Mouse (Mus musculus) limb, embryonic 13.5 days (tissue): ENCODE measurements at regions not wholly inside any gene's neighbourhood (a gene's known extent, or its start where the extent isn't known, plus 50 kb on each side); places are given as distances from the start of the nearest gene placed in this dataset.

ENCODE experiments used
- ATAC-seq: fragments of 200-750 bp; cut with Nextera tagmentation; 2 replicates; pipeline ENCODE4 v1.8.0; 2017; ENCODE audit warnings: low read depth, moderate number of reproducible peaks, moderate TSS enrichment; ENCODE audit not compliant: low FRiP score
- H3K27ac ChIP-seq: fragments of 300-500 bp; sonication (generic); 2 replicates; pipeline ENCODE4 v1.5.1; 2015; ENCODE audit warnings: inconsistent platforms, mild to moderate bottlenecking, moderate library complexity
- H3K27me3 ChIP-seq: fragments of 300-500 bp; sonication (generic); 2 replicates; pipeline ENCODE4 v1.6.1; 2015; ENCODE audit warnings: mild to moderate bottlenecking, inconsistent platforms
- H3K36me3 ChIP-seq: fragments of 300-500 bp; sonication (generic); 2 replicates; pipeline ENCODE4 v1.6.1; 2015; ENCODE audit warnings: inconsistent platforms, mild to moderate bottlenecking, moderate library complexity
- H3K4me1 ChIP-seq: fragments of 300-500 bp; sonication (generic); 2 replicates; pipeline ENCODE4 v1.6.1; 2015; ENCODE audit warnings: inconsistent platforms
- H3K4me2 ChIP-seq: fragments of 300-500 bp; sonication (generic); replicated peaks from 2 replicates; pipeline ENCODE4 v1.6.1; 2015; ENCODE audit warnings: inconsistent platforms, mild to moderate bottlenecking, moderate library complexity
- H3K4me3 ChIP-seq: fragments of 300-500 bp; sonication (generic); 2 replicates; pipeline ENCODE4 v1.5.1; 2015; ENCODE audit warnings: moderate library complexity, mild to moderate bottlenecking, inconsistent platforms
- H3K9ac ChIP-seq: fragments of 300-500 bp; sonication (generic); 2 replicates; pipeline ENCODE4 v1.6.1; 2015; ENCODE audit warnings: mild to moderate bottlenecking, inconsistent platforms
- H3K9me3 ChIP-seq: fragments of 300-500 bp; sonication (generic); 2 replicates; pipeline ENCODE4 v1.6.1; 2016; ENCODE audit warnings: inconsistent platforms
- WGBS: fragments of 180-500 bp; shearing (Covaris S2); methylation state at CpG from one replicate; pipeline ENCODE4 v1.1.7; 2015; 5-methylcytosine and 5-hydroxymethylcytosine counted together

DNA sequence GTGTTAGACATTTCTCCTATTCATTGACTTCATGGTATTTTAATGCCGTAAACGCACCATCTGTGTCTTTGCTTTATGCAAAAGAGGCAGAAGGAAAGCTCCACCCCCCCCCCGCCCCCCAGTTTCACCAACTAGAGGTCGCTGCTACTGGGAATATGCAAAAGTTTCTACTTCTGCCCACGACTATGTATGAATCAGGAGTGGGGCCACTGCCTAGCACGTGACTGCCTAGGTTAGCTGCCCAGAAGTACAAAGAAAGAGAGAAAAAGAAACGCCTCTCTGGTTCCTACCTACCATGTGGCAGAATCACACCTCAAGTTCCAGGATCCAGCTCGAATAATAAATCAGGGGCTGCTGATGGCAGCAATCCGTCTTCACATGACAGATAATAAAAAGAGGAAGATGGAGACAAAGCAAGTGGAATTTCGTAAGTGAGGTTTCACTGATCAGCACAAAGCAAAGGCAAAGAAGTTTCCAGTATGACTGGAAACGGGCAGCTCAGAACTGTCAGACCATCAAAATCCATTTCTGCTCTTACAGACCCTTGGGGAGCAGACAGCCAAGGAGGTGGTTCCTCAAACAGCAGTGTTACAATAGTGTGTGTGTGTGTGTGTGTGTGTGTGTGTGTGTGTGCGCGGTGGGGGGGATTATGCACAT is 108.9 kb upstream of the Ppm1h start:
- no peaks in the 10 kb centered on the region for H3K9me3 ChIP-seq
- H3K9ac ChIP-seq = no peak overlapping the region
- WGBS = 70% methylated on average over 13 of the region's 13 CpGs
- no peaks in the 10 kb centered on the region for H3K36me3 ChIP-seq
- H3K27me3 ChIP-seq = no peaks in the 10 kb centered on the region
- H3K4me1 ChIP-seq = peaks cover 6% of the 10 kb centered on the region
- H3K4me3 ChIP-seq = no peak overlapping the region
- no peak for ATAC-seq
- no peak overlapping the region for H3K4me2 ChIP-seq
- no peak overlapping the region for H3K27ac ChIP-seq

DNA sequence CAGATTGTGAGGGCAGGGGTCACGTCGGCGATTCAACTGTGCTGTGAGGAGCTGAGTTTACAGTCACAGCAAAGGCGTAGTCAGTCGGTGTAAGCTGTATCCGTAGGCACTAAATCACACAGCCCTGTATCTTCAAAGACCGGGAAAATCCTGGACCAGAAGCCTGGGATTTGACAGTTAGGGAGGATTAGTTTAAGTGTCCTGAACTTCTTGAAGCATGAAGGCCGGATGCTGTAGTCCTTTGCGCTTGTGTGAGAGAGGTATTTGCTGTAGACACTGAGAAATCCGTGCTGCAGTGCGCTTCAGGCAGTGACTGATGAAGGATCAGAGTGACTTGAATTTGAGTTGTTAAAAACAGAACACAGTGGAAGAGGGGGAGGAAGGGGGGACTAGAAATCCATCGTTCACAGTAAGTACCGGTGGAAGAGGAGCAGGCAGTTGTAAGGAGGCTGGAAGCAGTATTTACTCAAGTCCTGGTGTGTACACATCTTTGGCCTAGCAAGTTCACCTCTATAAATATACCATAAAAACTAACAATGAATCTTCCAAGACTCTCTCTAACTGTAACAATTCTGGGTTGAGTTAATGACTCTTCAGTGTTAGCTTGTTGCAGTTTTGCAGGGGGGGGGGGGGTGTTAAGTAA is 107.5 kb upstream of the Ppm1h start:
- H3K36me3 ChIP-seq = no peaks in the 10 kb centered on the region
- WGBS = 20% methylated on average over 13 of the region's 13 CpGs
- no peaks in the 10 kb centered on the region for H3K27me3 ChIP-seq
- H3K4me1 ChIP-seq = peaks cover 6% of the 10 kb centered on the region
- no peak overlapping the region for H3K9ac ChIP-seq
- no peak overlapping the region for H3K4me2 ChIP-seq
- no peak overlapping the region for H3K27ac ChIP-seq
- H3K4me3 ChIP-seq = no peak overlapping the region
- H3K9me3 ChIP-seq = no peaks in the 10 kb centered on the region
- no peak for ATAC-seq

DNA sequence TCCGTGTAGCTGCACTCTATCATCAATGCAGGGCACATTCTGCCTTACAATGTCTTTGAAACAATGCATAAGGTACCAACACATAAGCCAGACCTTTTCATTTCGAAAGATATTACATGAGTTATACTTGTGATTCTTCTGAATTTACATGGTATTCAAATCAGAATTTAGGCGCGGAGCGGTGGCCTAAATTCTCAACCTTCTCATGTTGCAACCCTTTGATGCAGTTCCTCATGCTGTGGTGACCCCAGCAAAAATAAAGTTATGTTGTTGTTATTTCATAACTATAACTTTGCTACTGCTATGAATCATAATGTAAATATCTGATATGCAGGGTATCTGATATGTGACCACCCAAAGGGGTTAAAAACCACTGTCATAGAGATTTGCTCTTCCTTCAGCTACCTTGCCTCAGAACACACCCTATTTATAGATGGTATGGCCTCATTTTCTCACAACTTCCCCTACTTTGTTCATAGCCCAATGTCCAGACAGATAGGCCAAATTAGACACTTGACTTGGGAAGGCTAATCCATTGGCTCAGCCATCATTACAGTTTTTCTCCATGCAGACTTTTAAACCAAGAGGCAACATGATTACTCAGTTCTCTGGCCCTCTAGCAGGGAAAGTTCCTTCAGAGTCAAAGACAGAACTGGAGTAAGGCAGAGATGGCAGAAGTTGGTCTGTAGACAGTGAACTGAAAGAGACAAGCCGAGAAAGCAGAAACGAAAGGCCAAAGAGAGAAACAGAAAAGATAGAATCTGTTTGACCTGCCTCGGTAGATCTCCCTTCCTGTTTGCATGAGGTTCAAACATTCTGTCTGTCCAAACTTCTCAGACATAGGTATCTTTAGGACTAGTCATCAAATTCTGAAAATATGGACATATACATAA is 102.1 kb upstream of the Ppm1h start:
- no peaks in the 10 kb centered on the region for H3K27me3 ChIP-seq
- H3K27ac ChIP-seq = no peak overlapping the region
- no peak for ATAC-seq
- no peak overlapping the region for H3K9ac ChIP-seq
- no peak overlapping the region for H3K4me2 ChIP-seq
- H3K9me3 ChIP-seq = 0 out of 2 replicates have a peak, but pooled peaks cover 3% of the 10 kb centered on the region
- H3K36me3 ChIP-seq = no peaks in the 10 kb centered on the region
- no peak overlapping the region for H3K4me3 ChIP-seq
- 92% methylated on average over 8 of the region's 8 CpGs for WGBS
- no peaks in the 10 kb centered on the region for H3K4me1 ChIP-seq

DNA sequence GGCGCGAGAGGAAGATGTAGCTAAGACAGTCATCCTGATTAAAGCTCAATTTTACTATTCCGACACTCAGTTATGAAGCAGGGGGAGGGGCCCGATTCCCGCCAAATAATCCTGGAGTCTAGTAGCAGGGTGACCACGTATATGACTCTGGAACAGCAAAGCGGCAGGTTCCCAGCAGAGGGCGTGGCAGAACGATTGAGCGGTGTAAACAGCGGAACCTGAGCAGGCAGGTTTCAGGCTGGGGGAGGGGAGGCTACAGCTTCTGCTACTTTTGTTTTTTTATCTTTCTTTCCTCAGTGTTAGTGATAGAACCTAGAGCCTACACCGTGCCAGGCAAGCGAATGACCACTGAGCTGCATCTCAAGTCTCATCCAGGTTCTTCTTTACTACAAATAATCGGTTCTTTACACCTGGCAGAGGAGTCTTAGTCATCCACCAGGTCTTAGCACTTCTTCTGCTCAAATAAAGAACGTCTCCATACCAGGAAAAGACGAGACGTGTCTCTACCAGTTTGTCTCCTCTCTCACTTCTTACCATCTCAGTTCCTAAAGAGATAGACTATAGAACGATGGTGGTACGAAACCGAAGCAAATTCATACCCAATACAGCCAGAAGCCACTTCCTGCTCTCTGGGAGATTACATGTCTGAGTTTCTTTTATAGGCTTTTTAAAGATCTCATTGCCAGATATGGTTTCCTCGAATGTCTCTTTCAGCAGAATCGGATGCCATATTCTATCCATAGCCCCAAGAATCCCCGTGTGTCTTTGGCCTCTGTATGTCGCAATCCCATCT is 100.2 kb upstream of the Ppm1h start:
- H3K4me3 ChIP-seq = no peak overlapping the region
- H3K9ac ChIP-seq = no peak overlapping the region
- 0 out of 2 replicates have a peak, but pooled peaks cover 4% of the 10 kb centered on the region for H3K9me3 ChIP-seq
- no peak for ATAC-seq
- 55% methylated on average over 24 of the region's 24 CpGs for WGBS
- H3K4me2 ChIP-seq = no peak overlapping the region
- no peaks in the 10 kb centered on the region for H3K4me1 ChIP-seq
- H3K27ac ChIP-seq = no peak overlapping the region
- no peaks in the 10 kb centered on the region for H3K27me3 ChIP-seq
- H3K36me3 ChIP-seq = no peaks in the 10 kb centered on the region

DNA sequence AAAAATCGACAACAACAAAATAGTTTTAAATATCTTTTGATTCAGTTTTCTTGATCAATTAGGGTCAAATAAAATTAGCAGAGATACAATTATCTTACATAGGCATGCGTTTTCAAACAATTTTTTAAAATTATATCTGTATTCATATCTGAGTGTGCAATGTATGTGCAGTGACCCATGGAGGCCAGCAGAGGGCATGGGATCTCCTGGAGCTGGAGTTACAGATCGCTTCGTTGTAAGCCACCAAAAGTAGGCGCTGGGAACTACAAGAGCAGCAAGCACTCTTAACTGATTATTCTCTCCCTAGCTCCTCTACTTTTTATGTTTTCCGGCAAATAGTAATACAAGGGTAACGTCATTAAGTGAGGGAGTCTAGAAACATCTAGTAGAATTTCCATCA is 97.5 kb upstream of the Ppm1h start:
- Histone ChIP-seq H3K9ac (no peak overlapping the region), H3K36me3 (no peaks in the 10 kb centered on the region), H3K4me1 (no peaks in the 10 kb centered on the region), H3K27ac (no peak overlapping the region), H3K4me3 (no peak overlapping the region), H3K9me3 (0 out of 2 replicates have a peak, but pooled peaks cover 4% of the 10 kb centered on the region), H3K27me3 (no peaks in the 10 kb centered on the region), H3K4me2 (no peak overlapping the region)
- WGBS = 89% methylated on average over 7 of the region's 7 CpGs
- ATAC-seq = no peak

DNA sequence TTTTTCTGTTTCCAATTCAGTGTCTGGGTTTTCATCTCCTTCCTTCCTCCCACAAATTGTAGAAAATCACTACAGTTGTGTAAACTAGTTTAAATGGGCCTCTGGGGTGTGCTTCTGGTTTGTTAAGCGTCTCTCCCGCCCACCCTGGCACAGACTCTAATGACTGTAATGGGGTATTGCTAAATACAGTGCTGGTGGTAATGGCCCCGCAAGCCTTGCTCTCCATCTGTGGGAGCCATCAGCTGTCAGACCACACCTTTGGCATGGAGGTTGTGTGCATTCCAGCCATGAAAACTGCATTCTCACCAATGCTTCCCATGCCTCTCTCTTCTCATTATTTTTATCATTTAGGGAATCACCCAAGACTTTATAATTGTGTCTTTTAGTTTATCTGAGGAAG is 91.0 kb upstream of the Ppm1h start:
- no peaks in the 10 kb centered on the region for H3K9me3 ChIP-seq
- no peak overlapping the region for H3K9ac ChIP-seq
- H3K36me3 ChIP-seq = no peaks in the 10 kb centered on the region
- H3K27ac ChIP-seq = no peak overlapping the region
- no peaks in the 10 kb centered on the region for H3K27me3 ChIP-seq
- ATAC-seq = no peak
- no peak overlapping the region for H3K4me3 ChIP-seq
- WGBS = 35% methylated on average over 3 of the region's 3 CpGs
- H3K4me2 ChIP-seq = no peak overlapping the region
- H3K4me1 ChIP-seq = no peaks in the 10 kb centered on the region

DNA sequence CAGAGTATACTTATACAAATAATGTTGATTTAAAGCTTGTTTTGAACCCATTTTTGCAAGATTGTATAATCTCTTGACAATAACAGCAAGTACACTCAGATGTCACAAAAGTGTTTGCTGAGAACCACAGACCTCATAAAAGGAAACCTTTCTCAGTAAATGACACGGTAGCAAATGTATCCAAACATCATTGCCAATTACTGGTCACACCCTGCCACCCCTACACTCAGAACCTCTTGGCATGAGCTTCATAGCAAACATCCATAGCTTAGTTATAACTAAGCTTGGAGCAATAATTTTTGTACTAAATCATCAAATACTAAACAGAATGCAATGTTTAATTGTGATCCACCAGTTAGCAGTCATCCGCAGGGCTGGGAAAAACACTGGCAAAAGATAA is 79.1 kb upstream of the Ppm1h start:
- no peak for ATAC-seq
- WGBS = 82% methylated on average over 2 of the region's 2 CpGs
- H3K27me3 ChIP-seq = no peaks in the 10 kb centered on the region
- no peak overlapping the region for H3K27ac ChIP-seq
- H3K4me3 ChIP-seq = no peak overlapping the region
- no peaks in the 10 kb centered on the region for H3K36me3 ChIP-seq
- H3K4me2 ChIP-seq = no peak overlapping the region
- H3K9ac ChIP-seq = no peak overlapping the region
- H3K4me1 ChIP-seq = no peaks in the 10 kb centered on the region
- no peaks in the 10 kb centered on the region for H3K9me3 ChIP-seq

DNA sequence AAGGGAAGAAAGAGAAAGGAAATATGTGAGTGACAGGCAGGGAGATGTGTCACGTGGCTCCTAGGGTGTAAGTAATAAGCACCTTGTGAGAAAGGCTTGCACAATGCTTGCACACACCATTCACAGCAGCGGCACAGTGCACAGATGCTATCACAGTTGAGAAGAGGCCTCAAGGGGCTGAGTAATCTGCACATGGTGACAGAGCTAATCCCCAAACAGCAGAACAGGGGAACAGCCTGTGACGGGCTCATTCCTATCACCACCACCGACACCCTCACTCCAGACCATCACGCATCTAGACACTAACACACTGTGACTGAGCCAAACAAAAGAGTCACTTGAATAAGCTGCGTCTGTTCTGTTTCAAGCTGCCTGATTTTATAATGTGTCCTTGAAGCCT is 76.2 kb upstream of the Ppm1h start:
- Histone ChIP-seq H3K9ac (no peak overlapping the region), H3K36me3 (no peaks in the 10 kb centered on the region), H3K27ac (no peak overlapping the region), H3K9me3 (no peaks in the 10 kb centered on the region), H3K27me3 (no peaks in the 10 kb centered on the region), H3K4me1 (no peaks in the 10 kb centered on the region), H3K4me3 (no peak overlapping the region), H3K4me2 (no peak overlapping the region)
- no peak for ATAC-seq
- 46% methylated on average over 6 of the region's 6 CpGs for WGBS

DNA sequence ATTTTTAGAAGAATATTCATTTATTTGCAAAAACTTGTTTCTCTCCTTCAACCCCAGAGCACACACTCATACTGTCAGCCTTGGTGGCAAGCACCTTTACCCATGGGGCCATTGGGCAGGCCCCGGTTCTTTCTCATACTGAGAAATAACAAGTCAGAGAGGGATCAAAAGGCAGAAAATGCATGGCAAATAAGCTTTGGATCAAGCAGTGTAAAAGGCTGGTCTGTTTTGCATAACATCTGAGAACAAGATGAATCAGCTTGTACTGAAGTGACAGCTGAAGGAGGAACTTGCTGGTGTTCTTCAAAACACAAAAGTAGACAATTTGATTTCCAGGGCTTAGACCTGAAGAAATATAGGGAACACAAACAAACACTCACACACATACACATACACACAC is 74.6 kb upstream of the Ppm1h start:
- Histone ChIP-seq H3K4me3 (no peak overlapping the region), H3K27ac (no peak overlapping the region), H3K4me1 (no peaks in the 10 kb centered on the region), H3K36me3 (no peaks in the 10 kb centered on the region), H3K9ac (no peak overlapping the region), H3K4me2 (no peak overlapping the region), H3K27me3 (no peaks in the 10 kb centered on the region), H3K9me3 (no peaks in the 10 kb centered on the region)
- WGBS = 79% methylated on average over 1 of the region's 1 CpGs
- no peak for ATAC-seq

DNA sequence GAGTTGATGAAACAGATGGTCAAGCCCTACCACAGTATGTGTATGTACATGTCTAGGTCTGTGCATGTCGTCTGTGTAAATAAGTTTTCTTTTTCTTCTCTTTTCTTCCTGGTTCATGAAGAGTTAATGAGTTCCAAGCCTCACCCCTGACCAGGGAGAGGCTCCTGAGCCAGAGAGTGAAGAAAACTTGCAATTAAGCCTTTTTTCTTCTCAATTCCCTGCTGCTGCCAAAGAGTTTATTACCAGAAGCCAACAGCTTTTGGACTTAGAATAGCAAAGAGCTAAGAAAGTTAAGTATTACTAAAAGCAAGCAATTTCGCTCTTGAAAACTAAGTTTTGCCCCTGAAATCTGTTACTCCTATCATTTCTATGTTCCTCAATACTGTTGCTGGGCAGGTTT is 65.3 kb upstream of the Ppm1h start:
- Histone ChIP-seq H3K4me1 (peaks cover 14% of the 10 kb centered on the region; the same call in 1 of the 2 replicates), H3K9me3 (no peaks in the 10 kb centered on the region), H3K9ac (no peak overlapping the region), H3K27me3 (no peaks in the 10 kb centered on the region), H3K27ac (0 out of 2 replicates have a peak overlapping the region, but pooled peaks have one; percentile 2), H3K36me3 (no peaks in the 10 kb centered on the region), H3K4me2 (no peak overlapping the region), H3K4me3 (no peak overlapping the region)
- ATAC-seq = no peak
- 64% methylated on average over 2 of the region's 2 CpGs for WGBS

DNA sequence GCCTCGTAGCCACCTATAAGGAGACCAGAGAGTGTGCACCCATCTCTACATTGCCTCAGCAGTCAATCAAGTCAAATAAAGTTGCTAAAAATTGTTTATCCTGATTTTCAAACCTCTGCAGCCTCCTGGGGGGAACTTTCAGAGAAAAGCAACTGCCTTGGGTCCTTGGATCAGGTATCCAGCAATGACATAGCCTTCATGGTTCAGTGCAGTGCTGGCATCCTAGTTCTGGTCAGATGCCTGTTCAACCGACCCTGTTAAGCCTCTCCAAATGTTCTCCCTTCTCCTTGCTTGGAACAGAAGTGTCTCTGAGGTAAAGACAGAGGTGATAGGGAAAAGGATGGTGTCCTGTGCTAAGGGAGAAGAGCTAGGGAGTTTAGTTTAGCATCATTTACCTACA is 64.7 kb upstream of the Ppm1h start:
- no peaks in the 10 kb centered on the region for H3K9me3 ChIP-seq
- H3K9ac ChIP-seq = no peak overlapping the region
- no peak overlapping the region for H3K4me2 ChIP-seq
- H3K36me3 ChIP-seq = no peaks in the 10 kb centered on the region
- H3K4me3 ChIP-seq = no peak overlapping the region
- H3K27ac ChIP-seq = no peak overlapping the region
- no peak for ATAC-seq
- 62% methylated on average over 2 of the region's 2 CpGs for WGBS
- H3K4me1 ChIP-seq = peaks cover 14% of the 10 kb centered on the region; the same call in 1 of the 2 replicates
- H3K27me3 ChIP-seq = no peaks in the 10 kb centered on the region

DNA sequence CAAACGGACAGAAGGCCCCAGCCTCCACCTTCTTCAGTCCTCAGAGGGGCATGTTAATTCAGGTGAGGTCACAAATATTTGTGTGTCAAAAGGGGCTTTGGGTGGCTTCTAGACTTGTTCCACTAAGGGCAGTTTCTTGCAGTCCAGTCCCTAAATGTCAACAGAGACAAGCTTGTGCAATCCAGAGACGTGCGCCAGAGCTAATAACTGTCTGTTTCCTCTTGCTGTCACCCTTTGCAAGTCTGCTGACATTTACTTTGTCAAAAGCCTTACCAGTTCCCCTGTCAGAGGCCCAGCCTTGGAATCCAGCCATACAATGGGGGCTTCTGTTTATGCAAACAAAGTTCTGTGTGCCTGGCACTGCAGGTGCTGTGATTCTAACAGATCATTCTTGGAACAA is 63.8 kb upstream of the Ppm1h start:
- Histone ChIP-seq H3K36me3 (no peaks in the 10 kb centered on the region), H3K4me3 (no peak overlapping the region), H3K9me3 (no peaks in the 10 kb centered on the region), H3K4me1 (peaks cover 14% of the 10 kb centered on the region; the same call in 1 of the 2 replicates), H3K27me3 (no peaks in the 10 kb centered on the region), H3K4me2 (no peak overlapping the region), H3K9ac (no peak overlapping the region), H3K27ac (no peak overlapping the region)
- 57% methylated on average over 3 of the region's 3 CpGs for WGBS
- no peak for ATAC-seq
